Mouse (Mus musculus) megakaryocyte-erythroid progenitor cell, adult 5 weeks (primary cell): ENCODE measurements around the gene Plekhh3. TPM values are rescaled to one million over a fixed set of nuclear protein-coding genes. Genes with fewer than 3 reads are reported as not detected.

Experiments used
- polyA plus RNA-seq: library from polyadenylated mRNA; stranded (reverse); fragments of >175 nt; gene quantifications from 2 replicates; pipeline ENCODE4 v1.2.3, GENCODE M21; 2012

Gene Plekhh3
- 1.7 and 2.8 TPM in 2 replicates for polyA plus RNA-seq

DNA sequence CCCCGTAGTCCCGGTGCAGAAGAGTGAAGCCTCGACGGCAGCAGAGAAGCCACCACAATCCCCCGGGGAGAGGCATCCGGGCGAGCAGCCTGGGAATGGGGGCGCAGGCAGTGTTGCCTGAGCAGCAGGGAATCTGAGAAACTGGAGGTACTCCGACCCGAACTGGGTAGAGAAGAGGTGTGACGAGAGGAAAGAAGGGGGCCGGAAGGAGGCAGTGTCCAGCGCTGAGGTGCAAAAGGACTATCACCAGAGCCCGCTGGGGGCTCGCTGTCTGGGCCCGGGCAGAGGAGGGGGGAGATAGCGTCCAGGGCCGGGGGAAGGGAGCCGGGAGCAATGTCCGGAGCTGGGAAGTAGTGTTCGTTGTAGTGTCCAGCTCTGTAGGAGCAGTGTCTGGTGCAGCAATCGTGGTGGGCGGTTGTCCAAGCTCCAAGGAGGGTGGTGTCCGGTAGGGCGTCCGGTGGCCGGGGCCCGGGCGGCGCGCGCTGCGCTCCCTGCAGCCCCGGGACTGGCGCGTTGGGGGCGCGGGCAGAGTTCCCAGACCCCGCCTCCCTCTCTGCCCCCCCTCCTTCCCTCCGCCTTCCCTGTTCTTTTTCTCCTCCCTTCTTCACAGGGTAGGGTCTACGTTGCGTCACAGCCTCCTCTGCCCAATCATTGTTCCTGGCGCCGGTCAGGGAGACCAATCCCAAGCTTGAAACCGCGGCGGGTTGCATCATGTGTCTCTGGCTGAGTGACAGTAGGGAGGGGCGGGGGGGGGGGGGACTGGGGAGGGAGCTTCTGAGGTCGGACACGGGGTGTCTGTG, at the start of gene Plekhh3:
Gene Plekhh3, minus strand, starts transcription at position 541 of the 800 bp plus-strand sequence.

DNA sequence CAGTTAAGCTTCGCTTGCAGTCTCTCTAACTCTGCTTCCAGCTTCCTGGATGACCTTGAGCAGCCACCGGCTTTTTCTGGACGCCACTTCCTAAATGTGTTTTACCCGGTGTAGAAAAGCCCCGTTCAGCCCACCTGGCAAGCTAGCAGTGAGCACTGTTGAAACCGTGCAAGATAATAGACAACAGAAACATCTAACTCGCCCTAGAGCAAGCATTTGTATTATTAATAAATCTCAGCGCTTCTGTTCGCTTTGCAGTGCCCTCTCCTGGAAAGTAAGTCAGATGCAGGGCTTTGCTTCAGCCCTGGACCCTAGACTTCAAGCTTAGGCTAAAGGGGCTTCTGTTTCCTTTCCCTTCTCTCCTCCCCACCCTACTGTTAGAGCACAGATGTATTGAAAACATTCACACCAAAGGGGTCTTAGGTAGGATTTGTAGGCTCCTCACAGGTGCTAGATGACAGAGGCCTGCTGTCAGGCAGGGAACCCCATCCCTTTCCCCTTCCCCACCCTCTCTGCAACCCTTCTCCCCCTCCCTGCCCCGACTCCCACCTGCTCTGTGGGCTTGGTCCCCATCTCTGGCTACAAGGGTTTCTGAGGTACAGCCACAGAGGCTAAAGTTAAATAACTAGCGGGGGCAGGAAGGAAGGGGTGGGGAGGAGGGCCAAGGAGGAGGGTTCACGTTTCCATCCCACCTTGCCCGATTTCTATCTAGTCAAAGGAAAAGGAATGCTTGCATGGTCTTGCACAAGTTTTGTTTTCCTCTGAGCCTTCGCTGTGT, 3.9 kb upstream of the Plekhh3 start, which contains the start of gene Ccr10:
Gene Ccr10, minus strand, starts transcription at position 593 of the 778 bp plus-strand sequence.

DNA sequence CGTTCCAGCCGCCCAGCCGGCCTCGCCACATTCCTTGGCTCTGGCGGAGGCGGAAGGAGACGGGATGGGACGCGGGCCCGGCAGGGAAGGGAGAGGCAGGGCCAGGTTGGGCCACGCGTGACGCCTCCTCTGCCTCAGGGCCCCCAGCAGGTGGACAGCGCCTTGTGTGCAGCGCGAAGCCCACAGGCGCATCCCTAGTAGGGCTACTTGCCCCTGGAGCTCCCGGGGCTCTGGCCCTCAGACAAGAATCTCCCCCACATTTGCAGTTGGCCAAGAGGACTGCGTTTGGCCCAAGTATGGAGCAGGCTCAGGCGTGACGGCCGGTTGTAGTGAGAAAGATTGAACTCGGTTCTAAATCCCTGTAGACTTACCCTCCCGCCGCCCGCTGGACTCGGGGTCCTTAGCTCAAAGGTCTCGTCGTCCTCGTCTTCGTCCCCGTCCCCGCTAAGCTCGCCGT, 769 bp downstream of the Plekhh3 start, which contains the start of gene Cntnap1:
Gene Cntnap1, plus strand, starts transcription at position 170 of the 457 bp plus-strand sequence.

DNA sequence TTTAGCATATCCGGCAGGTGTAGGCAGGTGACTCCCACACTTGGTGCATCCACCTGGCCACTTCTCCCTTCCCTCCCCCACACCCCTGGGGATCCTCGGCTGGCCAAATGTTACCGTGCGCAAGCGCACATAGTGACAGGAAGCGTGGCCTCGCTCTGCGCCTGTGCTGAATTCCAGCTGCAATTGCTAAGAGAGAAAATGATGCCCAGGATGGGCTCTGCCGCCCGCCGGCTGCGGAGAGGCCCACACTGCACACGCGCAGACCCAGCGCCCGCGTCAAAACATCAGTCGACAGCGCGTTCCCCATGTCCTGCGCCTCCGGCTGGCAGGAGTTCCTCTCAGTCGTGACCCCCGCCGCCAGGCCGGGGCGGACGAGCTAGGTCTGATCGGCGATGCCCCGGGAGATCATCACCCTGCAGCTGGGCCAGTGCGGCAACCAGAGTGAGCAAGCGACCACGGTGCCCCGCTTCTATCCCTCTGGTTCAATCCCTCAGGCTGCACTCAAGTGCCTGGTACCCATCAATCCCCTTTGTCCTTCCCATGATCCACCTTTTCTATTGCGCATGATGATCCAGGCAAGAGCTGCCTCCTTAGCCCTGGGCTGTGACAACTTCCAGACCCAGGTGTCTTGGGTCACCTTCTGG, 15.3 kb downstream of the Plekhh3 start, which contains the start of gene Tubg2:
Gene Tubg2, plus strand, starts transcription at position 180 of the 644 bp plus-strand sequence.

DNA sequence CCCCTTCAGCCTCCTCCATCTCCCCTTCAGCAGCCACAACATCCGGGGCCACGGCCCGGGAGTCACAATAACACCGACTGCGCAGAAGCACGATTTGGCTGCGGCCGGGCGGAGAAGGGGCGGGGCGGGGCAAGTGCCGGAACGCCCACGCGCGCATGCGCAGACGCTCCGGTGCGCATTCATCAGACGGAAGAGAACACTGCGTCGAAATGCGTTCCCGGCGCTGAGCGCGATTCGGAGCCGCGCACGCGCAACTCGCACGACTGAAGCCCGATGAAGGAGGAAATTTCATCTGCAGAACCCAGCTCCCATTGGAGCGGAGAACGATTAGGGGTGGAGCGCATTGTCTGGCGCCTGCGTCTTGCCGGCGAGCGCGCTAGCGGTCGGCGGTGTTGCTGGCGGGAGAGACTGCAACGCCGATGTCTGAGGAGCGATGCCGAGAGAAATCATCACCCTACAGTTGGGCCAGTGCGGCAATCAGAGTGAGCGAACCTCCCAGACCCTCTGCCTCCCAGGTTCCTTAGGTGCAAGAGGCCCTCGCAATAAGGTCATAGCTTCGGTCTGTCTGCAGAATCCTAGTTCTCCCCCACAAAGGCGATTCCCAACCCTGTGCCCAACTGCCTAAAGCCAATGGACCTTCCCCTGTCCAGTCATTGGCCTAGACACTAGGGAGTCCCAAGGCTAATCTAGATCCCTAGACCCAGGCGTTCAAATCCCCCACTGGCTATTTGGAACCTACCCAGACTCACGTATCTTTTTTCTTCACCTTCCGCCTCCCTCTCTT, 51.2 kb downstream of the Plekhh3 start, which contains the start of the genes Retreg3 and Tubg1:
Gene Retreg3, minus strand, starts transcription at position 133 of the 784 bp plus-strand sequence.
Gene Tubg1, plus strand, starts transcription at position 178 of the 784 bp plus-strand sequence.

Other genes starting within 250 kb of the Plekhh3 start
- gene Stat3, start 231.8 kb downstream of the Plekhh3 start, polyA plus RNA-seq: 55.6 and 64.4 TPM in 2 replicates
- gene Cavin1, start 200.5 kb downstream of the Plekhh3 start, polyA plus RNA-seq: 11.1 and 19.8 TPM in 2 replicates
- gene Atp6v0a1, start 161.9 kb downstream of the Plekhh3 start, polyA plus RNA-seq: 14.5 and 15.3 TPM in 2 replicates
- 10.9 and 18.8 TPM in 2 replicates for gene Naglu, start 101.3 kb downstream of the Plekhh3 start, polyA plus RNA-seq
- 14.7 and 25.8 TPM in 2 replicates for gene Hsd17b1, start 92.9 kb downstream of the Plekhh3 start, polyA plus RNA-seq
- 28.1 and 33.5 TPM in 2 replicates for gene Coasy, start 88.8 kb downstream of the Plekhh3 start, polyA plus RNA-seq
- 25.5 and 26.1 TPM in 2 replicates for gene Mlx, start 84.1 kb downstream of the Plekhh3 start, polyA plus RNA-seq
- 31.9 and 37.0 TPM in 2 replicates for gene Psmc3ip, start 75.9 kb downstream of the Plekhh3 start, polyA plus RNA-seq
- 10.3 and 11.6 TPM in 2 replicates for gene Retreg3, start 51.5 kb downstream of the Plekhh3 start, polyA plus RNA-seq
- 65.7 and 69.7 TPM in 2 replicates for gene Tubg1, start 51.4 kb downstream of the Plekhh3 start, polyA plus RNA-seq
- gene Tubg2, start 15.4 kb downstream of the Plekhh3 start, polyA plus RNA-seq: 0.12 TPM in 1 of 2 replicates, not detected in the other
- gene Cntnap1, start 828 bp downstream of the Plekhh3 start, polyA plus RNA-seq: 1.3 and 1.7 TPM in 2 replicates
- gene Ccr10, start 4.1 kb upstream of the Plekhh3 start, polyA plus RNA-seq: 0.12 and 0.25 TPM in 2 replicates
- gene Ezh1, start 55.1 kb upstream of the Plekhh3 start, polyA plus RNA-seq: 4.0 and 4.4 TPM in 2 replicates
- gene Ramp2, start 74.7 kb upstream of the Plekhh3 start, polyA plus RNA-seq: 0.44 TPM in 1 of 2 replicates, not detected in the other
- gene Vps25, start 82.4 kb upstream of the Plekhh3 start, polyA plus RNA-seq: 95.7 and 108 TPM in 2 replicates
- 0.48 and 1.5 TPM in 2 replicates for gene Wnk4, start 89.2 kb upstream of the Plekhh3 start, polyA plus RNA-seq
- gene Cntd1, start 107.7 kb upstream of the Plekhh3 start, polyA plus RNA-seq: 0.18 and 0.28 TPM in 2 replicates
- 27.4 and 27.5 TPM in 2 replicates for gene Coa3, start 107.8 kb upstream of the Plekhh3 start, polyA plus RNA-seq
- gene Becn1, start 130.9 kb upstream of the Plekhh3 start, polyA plus RNA-seq: 116 and 157 TPM in 2 replicates
- 57.6 and 67.2 TPM in 2 replicates for gene Psme3, start 144.9 kb upstream of the Plekhh3 start, polyA plus RNA-seq
- 3.4 and 5.3 TPM in 2 replicates for gene Aoc2, start 153.7 kb upstream of the Plekhh3 start, polyA plus RNA-seq
- gene Aoc3, start 159.3 kb upstream of the Plekhh3 start, polyA plus RNA-seq: 0.09 TPM in 1 of 2 replicates, not detected in the other
- not detected in 2 replicates for gene G6pc, start 196.2 kb upstream of the Plekhh3 start, polyA plus RNA-seq
- 67.2 and 86.7 TPM in 2 replicates for gene Aarsd1, start 246.3 kb upstream of the Plekhh3 start, polyA plus RNA-seq